Mouse (Mus musculus): Measurements from ENCODE around the gene Dppa5a.

DNA sequence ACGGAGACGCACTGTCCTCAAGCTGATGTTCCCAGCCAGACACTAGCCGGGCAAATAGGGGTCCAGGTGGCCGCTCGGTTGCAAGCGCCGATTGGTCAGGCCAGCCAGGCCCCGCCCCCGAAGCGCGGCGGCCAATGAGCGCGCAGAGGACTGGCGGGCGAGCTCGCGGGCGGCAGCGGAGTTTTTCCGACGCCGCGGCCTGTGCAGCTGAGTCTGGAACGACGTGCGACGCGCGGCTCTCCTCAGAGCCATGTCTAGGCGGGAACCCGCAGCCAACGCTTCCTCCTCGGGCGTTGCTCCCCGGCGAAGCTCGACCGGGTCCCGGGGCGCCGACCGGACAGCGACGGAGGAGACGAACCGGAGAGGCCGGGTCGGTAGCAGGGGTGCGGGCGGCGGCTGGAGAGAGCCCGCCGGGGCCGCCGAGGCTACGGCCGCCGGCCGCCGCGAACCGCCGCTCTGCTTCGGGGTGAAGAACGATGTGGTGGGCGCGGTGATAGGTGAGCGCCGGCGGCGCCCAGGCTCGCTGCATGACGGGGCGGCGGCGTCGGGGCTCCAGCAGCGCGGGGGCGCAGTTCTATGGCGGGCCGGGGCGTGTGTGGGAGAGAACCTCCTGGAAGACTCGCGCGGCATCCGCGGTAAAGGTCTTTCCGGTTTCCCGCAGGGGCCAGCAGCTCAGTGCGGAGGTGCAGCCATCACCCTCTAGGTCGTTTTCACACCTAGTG, 27.8 kb upstream of the Dppa5a start, which contains the start of gene Ddx43:
- TF ChIP-seq CTCF (IDR thresholded peaks at IDR 0.05; ENCODE audit: low read depth, low read length) (no peak), POLR2A (IDR thresholded peaks at IDR 0.05; ENCODE audit: extremely low read depth, insufficient read depth, low read length) (no peak)

Data from liver, adult 2 months (tissue).